Mouse (Mus musculus): ENCODE data around the gene Arpc5l.

GRCm38 (mm10) chr2:38977837-38978236 is 27.3 kb upstream of the Arpc5l start:
- TF ChIP-seq POLR2A (IDR thresholded peaks at IDR 0.05; ENCODE audit: control insufficient read depth in 1 of 2, insufficient read depth in 1 of 2, low read depth in 1 of 2, low read length in 2 of 2, poor library complexity in 1 of 2) = no peak
- TF ChIP-seq CTCF (IDR thresholded peaks at IDR 0.05 in 2 of 3, conservative IDR thresholded peaks at IDR 0.05 in 1 of 3; ENCODE audit: control insufficient read depth in 1 of 3, insufficient read depth in 1 of 3, low read depth in 2 of 3, low read length in 3 of 3, poor library complexity in 1 of 3, severe bottlenecking in 1 of 3) = no peak
- TF ChIP-seq ZMIZ1 (IDR thresholded peaks at IDR 0.05; ENCODE audit: low read depth, low read length) = no peak
- TF ChIP-seq GATA1 (IDR thresholded peaks at IDR 0.05; ENCODE audit: low read depth, low read length) = no peak
- no peak for TF ChIP-seq CHD2 (IDR thresholded peaks at IDR 0.05; ENCODE audit: low read length)
- TF ChIP-seq EP300 (IDR thresholded peaks at IDR 0.05; ENCODE audit: low read depth in 1 of 2, low read length in 2 of 2) = no peak
- TF ChIP-seq ZC3H11A (IDR thresholded peaks at IDR 0.05; ENCODE audit: low read depth, low read length) = no peak
- TF ChIP-seq MAX (IDR thresholded peaks at IDR 0.05; ENCODE audit: low read length) = no peak
